ENCODE assay signal across 22 mouse cellular contexts in the genomic region with DNA sequence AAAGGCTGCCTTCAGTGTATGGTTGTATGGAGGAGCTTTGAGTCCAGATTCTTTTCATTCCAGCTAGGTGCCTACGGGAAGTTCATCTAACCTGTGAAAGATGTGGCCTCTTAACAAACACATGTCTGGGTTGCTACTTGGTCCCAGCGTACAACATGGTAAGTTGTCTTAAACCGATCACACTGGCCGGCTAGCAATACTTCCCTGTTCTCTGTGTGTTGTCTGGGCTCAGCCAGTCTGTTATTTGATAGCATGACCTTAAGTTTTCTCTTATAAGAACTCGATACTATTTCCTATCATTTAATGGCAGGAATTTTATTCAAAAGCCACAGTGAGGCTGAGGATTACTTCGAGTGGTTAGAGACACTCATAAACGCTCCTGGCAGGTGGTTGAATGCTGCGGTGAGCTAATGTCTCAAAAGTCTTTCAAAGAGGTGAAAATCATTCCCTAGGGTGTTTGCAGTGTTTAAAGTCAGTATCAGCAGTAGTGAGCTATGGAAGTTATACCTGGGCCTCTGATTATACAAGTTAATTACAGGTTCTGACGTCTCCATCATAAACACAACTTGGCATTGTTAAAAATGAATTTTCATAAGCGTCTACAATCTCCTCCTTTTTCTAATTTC.
"Had no signal": no experiment of that assay in that cellular context is flagged by ENCODE, and none has a peak within 500 bp of the region (broad histone marks: within the 10 kb centered on the region; RNA-seq: fewer than 3 reads in every experiment).

No protein-coding gene starts in this region.

- H3K4me2 ChIP-seq: heart, embryonic 12.5 days; hindbrain, embryonic 12.5 days; hindbrain, embryonic 14.5 days; intestine, embryonic 15.5 days; liver, embryonic 11.5 days; liver, embryonic 13.5 days; liver, embryonic 15.5 days had no signal

- H3K27ac ChIP-seq: gastrocnemius, adult 2 months; heart, embryonic 10.5 days; hindbrain, embryonic 10.5 days; hindbrain, embryonic 12.5 days; hindbrain, embryonic 14.5 days; intestine, embryonic 15.5 days; layer of hippocampus, adult 2 months; left cerebral cortex, adult 2 months; liver, embryonic 13.5 days; liver, embryonic 15.5 days had no signal

- H3K9ac ChIP-seq: heart, embryonic 12.5 days; hindbrain, embryonic 12.5 days; hindbrain, embryonic 14.5 days; intestine, embryonic 15.5 days; liver, embryonic 13.5 days; liver, embryonic 15.5 days; liver, postnatal 0 days had no signal

- H3K36me3 ChIP-seq: heart, embryonic 10.5 days; heart, embryonic 12.5 days; hindbrain, embryonic 10.5 days; hindbrain, embryonic 12.5 days; intestine, embryonic 15.5 days; liver, embryonic 13.5 days; liver, embryonic 15.5 days had no signal

- H3K9me3 ChIP-seq: heart, embryonic 10.5 days; heart, embryonic 12.5 days; hindbrain, embryonic 10.5 days; hindbrain, embryonic 12.5 days; intestine, embryonic 15.5 days; liver, embryonic 13.5 days; liver, embryonic 15.5 days had no signal

- H3K4me1 ChIP-seq: heart, embryonic 10.5 days; heart, embryonic 12.5 days; hindbrain, embryonic 10.5 days; hindbrain, embryonic 12.5 days; intestine, embryonic 15.5 days; liver, embryonic 13.5 days; liver, embryonic 15.5 days had no signal

- DNase-seq: gastrocnemius, adult 2 months; gastrocnemius, postnatal 10 days; gastrocnemius, postnatal 25 days; heart, adult 18-20 months; heart, postnatal 10 days; heart, postnatal 4 days; liver; liver, embryonic 13.5 days; liver, postnatal 0 days had no signal

- H3K4me3 ChIP-seq: gastrocnemius, adult 2 months; heart, embryonic 10.5 days; heart, embryonic 12.5 days; hindbrain, embryonic 10.5 days; hindbrain, embryonic 12.5 days; intestine, embryonic 15.5 days; layer of hippocampus, adult 2 months; left cerebral cortex, adult 2 months; liver, embryonic 13.5 days; liver, embryonic 15.5 days had no signal

- ATAC-seq: hindbrain, embryonic 16.5 days; inflammation-experienced regulatory T-cells, adult 6 months; intestine, embryonic 15.5 days; intestine, postnatal 0 days; liver, postnatal 0 days had no signal

- H3K27me3 ChIP-seq: heart, embryonic 12.5 days; hindbrain, embryonic 12.5 days; intestine, embryonic 15.5 days; liver, embryonic 13.5 days; liver, embryonic 15.5 days had no signal
